Mouse (Mus musculus): ENCODE measurements around the gene Cnnm3. TPM values are rescaled to one million over a fixed set of nuclear protein-coding genes. Genes with fewer than 3 reads are reported as not detected.
A peak's percentile ranks its signal among the peaks of the same experiment; 100 is the strongest.

Gene Cnnm3
- polyA plus RNA-seq, 1 experiment, result 10.2 TPM

GRCm38 (mm10) chr1:36493299-36493698 is 18.4 kb upstream of the Cnnm3 start:
- no peak overlapping the region for H3K4me2 ChIP-seq (ENCODE audit: low read depth)
- peaks cover 35% of the 10 kb centered on the region for H3K79me2 ChIP-seq (ENCODE audit: control insufficient read depth, insufficient read depth)
- no peak overlapping the region for H3ac ChIP-seq (ENCODE audit: control insufficient read depth, insufficient read length)
- H3K36me3 ChIP-seq (ENCODE audit: control insufficient read depth, insufficient read depth), result no peaks in the 10 kb centered on the region
- H3K4me3 ChIP-seq, result no peak overlapping the region
- TF ChIP-seq USF1 (IDR thresholded peaks at IDR 0.05; ENCODE audit: low read depth) (no peak), TCF12 (IDR thresholded peaks at IDR 0.05; ENCODE audit: insufficient read depth, poor library complexity, severe bottlenecking) (no peak)
- H3K27me3 ChIP-seq (ENCODE audit: control insufficient read depth, insufficient read depth, insufficient read length), result no peaks in the 10 kb centered on the region

GRCm38 (mm10) chr1:36496719-36497118 is 14.9 kb upstream of the Cnnm3 start:
- Histone ChIP-seq H3K36me3 (ENCODE audit: control insufficient read depth, insufficient read depth) (peaks cover 11% of the 10 kb centered on the region), H3ac (ENCODE audit: control insufficient read depth, insufficient read length) (no peak overlapping the region), H3K27me3 (ENCODE audit: control insufficient read depth, insufficient read depth, insufficient read length) (no peaks in the 10 kb centered on the region), H3K4me2 (ENCODE audit: low read depth) (peak overlapping the region; percentile 22), H3K4me3 (no peak overlapping the region), H3K79me2 (ENCODE audit: control insufficient read depth, insufficient read depth) (peaks cover 19% of the 10 kb centered on the region)
- TF ChIP-seq E2F4 (IDR thresholded peaks at IDR 0.05; ENCODE audit: insufficient read depth) (no peak), CEBPB (IDR thresholded peaks at IDR 0.05; ENCODE audit: insufficient read depth, poor library complexity, severe bottlenecking) (no peak), POLR2A (IDR thresholded peaks at IDR 0.05; ENCODE audit: insufficient read length, low read depth) (no peak), MAX (IDR thresholded peaks at IDR 0.05; ENCODE audit: low read depth) (no peak), MYOG (IDR thresholded peaks at IDR 0.05; ENCODE audit: control insufficient read depth in 1 of 3, insufficient read depth in 1 of 3, insufficient read length in 2 of 3, low read depth in 2 of 3) (no peak), POLR2AphosphoS2 (IDR thresholded peaks at IDR 0.05; ENCODE audit: insufficient read length, low read depth) (no peak), REST (IDR thresholded peaks at IDR 0.05; ENCODE audit: insufficient read depth, insufficient read length) (no peak), TCF3 (IDR thresholded peaks at IDR 0.05; ENCODE audit: insufficient read length, low read depth) (no peak), TCF12 (IDR thresholded peaks at IDR 0.05; ENCODE audit: insufficient read depth, poor library complexity, severe bottlenecking) (no peak), SRF (IDR thresholded peaks at IDR 0.05; ENCODE audit: control insufficient read depth, insufficient read length, low read depth) (no peak), MYOD1 (IDR thresholded peaks at IDR 0.05; ENCODE audit: control insufficient read depth in 1 of 3, insufficient read length in 2 of 3, low read depth in 2 of 3) (no peak), USF1 (IDR thresholded peaks at IDR 0.05; ENCODE audit: low read depth) (no peak)

- Histone ChIP-seq H3K4me3 (no peak overlapping the region), H3K27me3 (ENCODE audit: control insufficient read depth, insufficient read depth, insufficient read length) (no peaks in the 10 kb centered on the region), H3ac (ENCODE audit: control insufficient read depth, insufficient read length) (no peak overlapping the region), H3K4me2 (ENCODE audit: low read depth) (peak overlapping the region; percentile 22), H3K79me2 (ENCODE audit: control insufficient read depth, insufficient read depth) (peaks cover 17% of the 10 kb centered on the region), H3K36me3 (ENCODE audit: control insufficient read depth, insufficient read depth) (peaks cover 14% of the 10 kb centered on the region)
- TF ChIP-seq TCF12 (IDR thresholded peaks at IDR 0.05; ENCODE audit: insufficient read depth, poor library complexity, severe bottlenecking), result peak; percentile 85
- peak; percentile 62 to 98 (median 95) for TF ChIP-seq MYOD1 (IDR thresholded peaks at IDR 0.05; ENCODE audit: control insufficient read depth in 1 of 3, insufficient read length in 2 of 3, low read depth in 2 of 3)
- TF ChIP-seq REST (IDR thresholded peaks at IDR 0.05; ENCODE audit: insufficient read depth, insufficient read length), result no peak
- peak; percentile 93 to 99 (median 99) for TF ChIP-seq MYOG (IDR thresholded peaks at IDR 0.05; ENCODE audit: control insufficient read depth in 1 of 3, insufficient read depth in 1 of 3, insufficient read length in 2 of 3, low read depth in 2 of 3)
- no peak for TF ChIP-seq POLR2A (IDR thresholded peaks at IDR 0.05; ENCODE audit: insufficient read length, low read depth)
- TF ChIP-seq TCF3 (IDR thresholded peaks at IDR 0.05; ENCODE audit: insufficient read length, low read depth), result peak; percentile 92
These were observed 14.4 kb upstream of the Cnnm3 start for GRCm38 (mm10) chr1:36497312-36497711.

GRCm38 (mm10) chr1:36501261-36501660 is 10.4 kb upstream of the Cnnm3 start:
- Histone ChIP-seq H3K27me3 (ENCODE audit: control insufficient read depth, insufficient read depth, insufficient read length) (no peaks in the 10 kb centered on the region), H3K36me3 (ENCODE audit: control insufficient read depth, insufficient read depth) (peaks cover 21% of the 10 kb centered on the region), H3K4me2 (ENCODE audit: low read depth) (no peak overlapping the region), H3K79me2 (ENCODE audit: control insufficient read depth, insufficient read depth) (no peaks in the 10 kb centered on the region), H3K4me3 (no peak overlapping the region), H3ac (ENCODE audit: control insufficient read depth, insufficient read length) (no peak overlapping the region)
- no peak for TF ChIP-seq SRF (IDR thresholded peaks at IDR 0.05; ENCODE audit: control insufficient read depth, insufficient read length, low read depth)
- no peak for TF ChIP-seq CEBPB (IDR thresholded peaks at IDR 0.05; ENCODE audit: insufficient read depth, poor library complexity, severe bottlenecking)
- no peak for TF ChIP-seq POLR2A (IDR thresholded peaks at IDR 0.05; ENCODE audit: insufficient read length, low read depth)
- TF ChIP-seq E2F4 (IDR thresholded peaks at IDR 0.05; ENCODE audit: insufficient read depth), result no peak
- no peak for TF ChIP-seq TCF12 (IDR thresholded peaks at IDR 0.05; ENCODE audit: insufficient read depth, poor library complexity, severe bottlenecking)
- no peak for TF ChIP-seq REST (IDR thresholded peaks at IDR 0.05; ENCODE audit: insufficient read depth, insufficient read length)
- no peak for TF ChIP-seq MYOD1 (IDR thresholded peaks at IDR 0.05; ENCODE audit: control insufficient read depth in 1 of 3, insufficient read length in 2 of 3, low read depth in 2 of 3)
- TF ChIP-seq POLR2AphosphoS2 (IDR thresholded peaks at IDR 0.05; ENCODE audit: insufficient read length, low read depth), result no peak
- no peak for TF ChIP-seq TCF3 (IDR thresholded peaks at IDR 0.05; ENCODE audit: insufficient read length, low read depth)
- TF ChIP-seq USF1 (IDR thresholded peaks at IDR 0.05; ENCODE audit: low read depth), result no peak
- no peak for TF ChIP-seq MYOG (IDR thresholded peaks at IDR 0.05; ENCODE audit: control insufficient read depth in 1 of 3, insufficient read depth in 1 of 3, insufficient read length in 2 of 3, low read depth in 2 of 3)
- no peak for TF ChIP-seq MAX (IDR thresholded peaks at IDR 0.05; ENCODE audit: low read depth)

- TF ChIP-seq E2F4 (IDR thresholded peaks at IDR 0.05; ENCODE audit: insufficient read depth) (no peak), MYOD1 (IDR thresholded peaks at IDR 0.05; ENCODE audit: control insufficient read depth in 1 of 3, insufficient read length in 2 of 3, low read depth in 2 of 3) (no peak), TCF12 (IDR thresholded peaks at IDR 0.05; ENCODE audit: insufficient read depth, poor library complexity, severe bottlenecking) (no peak), POLR2AphosphoS2 (IDR thresholded peaks at IDR 0.05; ENCODE audit: insufficient read length, low read depth) (no peak), SRF (IDR thresholded peaks at IDR 0.05; ENCODE audit: control insufficient read depth, insufficient read length, low read depth) (no peak), USF1 (IDR thresholded peaks at IDR 0.05; ENCODE audit: low read depth) (no peak), MYOG (IDR thresholded peaks at IDR 0.05; ENCODE audit: control insufficient read depth in 1 of 3, insufficient read depth in 1 of 3, insufficient read length in 2 of 3, low read depth in 2 of 3) (no peak), POLR2A (IDR thresholded peaks at IDR 0.05; ENCODE audit: insufficient read length, low read depth) (no peak), REST (IDR thresholded peaks at IDR 0.05; ENCODE audit: insufficient read depth, insufficient read length) (no peak), TCF3 (IDR thresholded peaks at IDR 0.05; ENCODE audit: insufficient read length, low read depth) (no peak), CEBPB (IDR thresholded peaks at IDR 0.05; ENCODE audit: insufficient read depth, poor library complexity, severe bottlenecking) (no peak), MAX (IDR thresholded peaks at IDR 0.05; ENCODE audit: low read depth) (no peak)
- Histone ChIP-seq H3ac (ENCODE audit: control insufficient read depth, insufficient read length) (no peak overlapping the region), H3K79me2 (ENCODE audit: control insufficient read depth, insufficient read depth) (peaks cover 5% of the 10 kb centered on the region), H3K4me3 (no peak overlapping the region), H3K4me2 (ENCODE audit: low read depth) (no peak overlapping the region), H3K36me3 (ENCODE audit: control insufficient read depth, insufficient read depth) (no peaks in the 10 kb centered on the region), H3K27me3 (ENCODE audit: control insufficient read depth, insufficient read depth, insufficient read length) (no peaks in the 10 kb centered on the region)
These were observed 3.4 kb upstream of the Cnnm3 start for GRCm38 (mm10) chr1:36508238-36508637.

Measured in myocyte (in vitro differentiated cells).